Mouse (Mus musculus): Measurements from ENCODE around the gene Gpatch2l. TPM values are rescaled to one million over a fixed set of nuclear protein-coding genes. Genes with fewer than 3 reads are reported as not detected.

Gene Gpatch2l
- polyA plus RNA-seq, 1 experiment from 2014 or later: 16.8 TPM

- Histone ChIP-seq H3K4me3 (ENCODE audit: low read length) (peak overlapping the region; percentile 42), H3K9me3 (ENCODE audit: control insufficient read depth, low read length) (no peaks in the 10 kb centered on the region), H3K9ac (ENCODE audit: low read length) (peak overlapping the region; percentile 48; the same call in 1 of the 2 replicates), H3K36me3 (ENCODE audit: control insufficient read depth, insufficient read depth, low read length) (no peaks in the 10 kb centered on the region), H3K4me1 (replicated peaks; ENCODE audit: control insufficient read depth, insufficient read depth, low read length) (0 out of 2 replicates have a peak, but pooled peaks cover 4% of the 10 kb centered on the region), H3K27ac (ENCODE audit: low read length) (no peak overlapping the region), H3K4me2 (ENCODE audit: low read depth, low read length) (peak overlapping the region; percentile 55), H3K27me3 (ENCODE audit: control insufficient read depth, insufficient read depth, low read depth, low read length) (no peaks in the 10 kb centered on the region)
- peak; percentile 43; the same call in 1 of the 2 replicates for ATAC-seq (ENCODE audit: low read depth)
- 12% methylated on average over 15 of the region's 15 CpGs for WGBS
Measured at GRCm38 (mm10) chr12:86305635-86306243, 64.1 kb downstream of the Gpatch2l start.

DNA sequence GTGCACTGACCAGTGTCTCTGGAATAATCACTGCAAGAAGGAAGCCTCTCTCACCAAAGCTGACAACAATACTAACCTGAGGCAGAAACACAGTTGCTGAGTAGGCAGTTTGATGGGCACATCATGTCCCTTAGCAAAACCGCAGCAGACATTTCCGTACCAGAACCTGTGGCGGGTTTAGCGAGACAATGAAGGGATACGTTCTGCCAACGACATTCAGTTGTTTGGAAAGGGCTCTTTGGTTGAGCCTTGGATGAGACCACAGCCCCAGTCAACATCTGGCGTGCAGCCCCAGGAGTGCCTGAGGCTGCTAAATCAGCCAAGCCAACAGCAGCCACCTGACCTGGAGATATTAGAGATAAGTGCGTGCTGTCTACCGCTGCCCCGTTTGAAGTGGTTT is 67.8 kb downstream of the Gpatch2l start:
- Histone ChIP-seq H3K36me3 (ENCODE audit: control insufficient read depth, insufficient read depth, low read length) (no peaks in the 10 kb centered on the region), H3K4me3 (ENCODE audit: low read length) (no peak overlapping the region), H3K27ac (ENCODE audit: low read length) (no peak overlapping the region), H3K4me1 (replicated peaks; ENCODE audit: control insufficient read depth, insufficient read depth, low read length) (0 out of 2 replicates have a peak, but pooled peaks cover 4% of the 10 kb centered on the region), H3K9ac (ENCODE audit: low read length) (no peak overlapping the region), H3K4me2 (ENCODE audit: low read depth, low read length) (no peak overlapping the region), H3K27me3 (ENCODE audit: control insufficient read depth, insufficient read depth, low read depth, low read length) (no peaks in the 10 kb centered on the region), H3K9me3 (ENCODE audit: control insufficient read depth, low read length) (no peaks in the 10 kb centered on the region)
- no peak for ATAC-seq (ENCODE audit: low read depth)
- 46% methylated on average over 10 of the region's 10 CpGs for WGBS

DNA sequence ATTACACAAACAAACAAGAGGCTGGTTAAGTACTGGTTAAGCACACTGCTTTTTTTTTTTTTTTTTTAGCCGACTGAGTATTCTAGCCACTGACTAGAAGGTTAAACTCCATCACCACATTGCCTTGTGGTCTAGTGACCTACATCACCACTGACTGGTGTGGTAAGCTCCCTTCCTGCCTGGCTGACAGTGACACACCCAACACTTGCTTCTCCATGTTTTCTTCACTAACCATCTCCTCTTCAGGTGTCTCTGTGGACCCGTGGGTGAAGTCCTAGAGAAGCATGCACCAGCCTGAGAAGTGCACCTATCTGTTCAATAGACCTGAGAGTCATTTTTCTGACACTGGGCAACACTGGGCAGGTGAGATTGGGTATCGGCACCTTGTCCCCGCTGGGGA is 68.2 kb downstream of the Gpatch2l start:
- 65% methylated on average over 4 of the region's 4 CpGs for WGBS
- no peak overlapping the region for H3K27ac ChIP-seq (ENCODE audit: low read length)
- no peaks in the 10 kb centered on the region for H3K36me3 ChIP-seq (ENCODE audit: control insufficient read depth, insufficient read depth, low read length)
- no peaks in the 10 kb centered on the region for H3K9me3 ChIP-seq (ENCODE audit: control insufficient read depth, low read length)
- no peak overlapping the region for H3K9ac ChIP-seq (ENCODE audit: low read length)
- H3K4me3 ChIP-seq (ENCODE audit: low read length): no peak overlapping the region
- H3K4me1 ChIP-seq (replicated peaks; ENCODE audit: control insufficient read depth, insufficient read depth, low read length): 0 out of 2 replicates have a peak, but pooled peaks cover 4% of the 10 kb centered on the region
- H3K4me2 ChIP-seq (ENCODE audit: low read depth, low read length): no peak overlapping the region
- no peak for ATAC-seq (ENCODE audit: low read depth)
- no peaks in the 10 kb centered on the region for H3K27me3 ChIP-seq (ENCODE audit: control insufficient read depth, insufficient read depth, low read depth, low read length)

- H3K27me3 ChIP-seq (ENCODE audit: control insufficient read depth, insufficient read depth, low read depth, low read length): no peaks in the 10 kb centered on the region; the same call in 1 of the 2 replicates
- WGBS: 6% methylated on average over 12 of the region's 12 CpGs
Measured at GRCm38 (mm10) chr12:86320629-86321028, 79.0 kb downstream of the Gpatch2l start.

DNA sequence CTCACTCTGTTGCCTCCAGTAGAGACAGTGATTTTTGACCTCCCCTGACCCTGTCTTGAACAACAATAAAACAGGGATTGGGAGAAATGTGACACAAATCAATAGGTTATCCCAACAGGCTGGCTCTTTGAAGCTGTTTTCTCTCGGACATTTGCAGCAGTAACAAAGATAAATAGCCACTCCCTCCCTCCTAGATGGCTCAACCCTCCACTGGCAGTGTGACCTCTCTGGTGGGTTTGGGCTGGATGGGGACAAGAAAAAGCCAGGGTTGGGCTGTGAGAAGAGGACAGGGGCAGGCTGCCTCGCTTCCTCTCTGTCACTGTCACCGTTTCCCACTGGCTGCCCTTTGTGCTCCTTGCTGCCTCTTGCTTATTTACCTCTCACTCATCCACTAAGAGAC is 82.6 kb downstream of the Gpatch2l start:
- H3K36me3 ChIP-seq (ENCODE audit: control insufficient read depth, insufficient read depth, low read length): no peaks in the 10 kb centered on the region
- no peak overlapping the region for H3K4me2 ChIP-seq (ENCODE audit: low read depth, low read length)
- WGBS: 13% methylated on average over 3 of the region's 3 CpGs
- H3K4me3 ChIP-seq (ENCODE audit: low read length): no peak overlapping the region
- no peaks in the 10 kb centered on the region for H3K4me1 ChIP-seq (replicated peaks; ENCODE audit: control insufficient read depth, insufficient read depth, low read length)
- no peak for ATAC-seq (ENCODE audit: low read depth)
- H3K27ac ChIP-seq (ENCODE audit: low read length): no peak overlapping the region
- no peak overlapping the region for H3K9ac ChIP-seq (ENCODE audit: low read length)
- no peaks in the 10 kb centered on the region for H3K27me3 ChIP-seq (ENCODE audit: control insufficient read depth, insufficient read depth, low read depth, low read length)
- H3K9me3 ChIP-seq (ENCODE audit: control insufficient read depth, low read length): no peaks in the 10 kb centered on the region

More at GRCm38 (mm10) chr12:86320629-86321028, 79.0 kb downstream of the Gpatch2l start:
- Histone ChIP-seq H3K4me2 (ENCODE audit: low read depth, low read length) (no peak overlapping the region), H3K36me3 (ENCODE audit: control insufficient read depth, insufficient read depth, low read length) (no peaks in the 10 kb centered on the region), H3K9ac (ENCODE audit: low read length) (no peak overlapping the region), H3K9me3 (ENCODE audit: control insufficient read depth, low read length) (no peaks in the 10 kb centered on the region), H3K4me1 (replicated peaks; ENCODE audit: control insufficient read depth, insufficient read depth, low read length) (no peaks in the 10 kb centered on the region), H3K27ac (ENCODE audit: low read length) (no peak overlapping the region), H3K4me3 (ENCODE audit: low read length) (no peak overlapping the region)
- no peak for ATAC-seq (ENCODE audit: low read depth)

GRCm38 (mm10) chr12:86329813-86330212 is 88.2 kb downstream of the Gpatch2l start:
- Histone ChIP-seq H3K4me3 (ENCODE audit: low read length) (no peak overlapping the region), H3K4me2 (ENCODE audit: low read depth, low read length) (no peak overlapping the region), H3K27ac (ENCODE audit: low read length) (no peak overlapping the region), H3K4me1 (replicated peaks; ENCODE audit: control insufficient read depth, insufficient read depth, low read length) (no peaks in the 10 kb centered on the region), H3K27me3 (ENCODE audit: control insufficient read depth, insufficient read depth, low read depth, low read length) (no peaks in the 10 kb centered on the region), H3K9me3 (ENCODE audit: control insufficient read depth, low read length) (no peaks in the 10 kb centered on the region), H3K36me3 (ENCODE audit: control insufficient read depth, insufficient read depth, low read length) (no peaks in the 10 kb centered on the region), H3K9ac (ENCODE audit: low read length) (no peak overlapping the region)
- WGBS: 45% methylated on average over 4 of the region's 4 CpGs
- no peak for ATAC-seq (ENCODE audit: low read depth)

DNA sequence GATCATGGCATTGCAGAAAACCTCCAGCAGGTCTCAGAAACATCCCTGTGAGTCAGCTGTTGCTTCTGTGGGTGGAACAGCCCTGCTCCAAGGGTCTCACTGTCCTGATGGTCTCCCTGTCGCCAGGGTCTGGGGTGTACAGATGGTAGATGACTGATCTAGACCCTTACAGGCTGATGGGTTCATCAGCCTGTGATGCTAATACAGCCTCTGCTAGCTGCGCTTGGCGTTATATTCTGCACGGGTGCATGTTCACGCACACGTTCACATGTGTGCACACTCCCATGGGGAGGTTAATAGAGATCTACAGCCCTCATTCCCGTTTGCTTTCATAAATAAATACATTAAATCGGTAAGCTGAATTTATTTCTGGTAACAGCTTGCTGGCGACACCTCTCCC is 89.0 kb downstream of the Gpatch2l start:
- 85% methylated on average over 9 of the region's 9 CpGs for WGBS
- Histone ChIP-seq H3K9me3 (ENCODE audit: control insufficient read depth, low read length) (no peaks in the 10 kb centered on the region), H3K9ac (ENCODE audit: low read length) (no peak overlapping the region), H3K4me3 (ENCODE audit: low read length) (no peak overlapping the region), H3K36me3 (ENCODE audit: control insufficient read depth, insufficient read depth, low read length) (no peaks in the 10 kb centered on the region), H3K4me2 (ENCODE audit: low read depth, low read length) (no peak overlapping the region), H3K27ac (ENCODE audit: low read length) (no peak overlapping the region), H3K4me1 (replicated peaks; ENCODE audit: control insufficient read depth, insufficient read depth, low read length) (no peaks in the 10 kb centered on the region), H3K27me3 (ENCODE audit: control insufficient read depth, insufficient read depth, low read depth, low read length) (no peaks in the 10 kb centered on the region)
- no peak for ATAC-seq (ENCODE audit: low read depth)

DNA sequence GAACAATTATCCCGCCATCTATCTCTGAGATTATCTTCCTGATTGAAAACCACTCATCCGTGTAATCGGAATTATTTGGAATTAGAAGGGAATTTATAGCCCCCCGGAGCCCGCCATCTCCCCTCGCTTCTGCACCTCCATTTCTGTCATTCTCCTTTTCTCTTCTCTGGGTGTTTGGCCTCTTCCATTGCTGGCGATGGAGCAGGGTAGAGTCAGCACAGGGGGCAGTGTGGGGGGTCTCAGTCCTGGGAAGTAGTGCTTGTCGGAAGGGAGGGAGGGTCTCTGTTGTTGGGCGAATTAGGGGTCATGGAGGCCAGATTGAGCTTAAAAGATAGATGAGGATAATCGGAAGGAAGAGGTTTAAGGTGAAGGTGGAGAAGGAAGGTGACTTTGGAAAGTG is 89.6 kb downstream of the Gpatch2l start:
- H3K27ac ChIP-seq (ENCODE audit: low read length): no peak overlapping the region
- ATAC-seq (ENCODE audit: low read depth): no peak
- H3K4me2 ChIP-seq (ENCODE audit: low read depth, low read length): no peak overlapping the region
- H3K27me3 ChIP-seq (ENCODE audit: control insufficient read depth, insufficient read depth, low read depth, low read length): no peaks in the 10 kb centered on the region
- H3K9me3 ChIP-seq (ENCODE audit: control insufficient read depth, low read length): no peaks in the 10 kb centered on the region
- no peaks in the 10 kb centered on the region for H3K4me1 ChIP-seq (replicated peaks; ENCODE audit: control insufficient read depth, insufficient read depth, low read length)
- H3K4me3 ChIP-seq (ENCODE audit: low read length): no peak overlapping the region
- H3K9ac ChIP-seq (ENCODE audit: low read length): no peak overlapping the region
- H3K36me3 ChIP-seq (ENCODE audit: control insufficient read depth, insufficient read depth, low read length): no peaks in the 10 kb centered on the region
- WGBS: 76% methylated on average over 10 of the region's 10 CpGs

- H3K27me3 ChIP-seq (ENCODE audit: control insufficient read depth, insufficient read depth, low read depth, low read length): no peaks in the 10 kb centered on the region
- no peak overlapping the region for H3K4me2 ChIP-seq (ENCODE audit: low read depth, low read length)
- no peaks in the 10 kb centered on the region for H3K9me3 ChIP-seq (ENCODE audit: control insufficient read depth, low read length)
- 90% methylated on average over 3 of the region's 3 CpGs for WGBS
- no peak overlapping the region for H3K4me3 ChIP-seq (ENCODE audit: low read length)
- no peaks in the 10 kb centered on the region for H3K36me3 ChIP-seq (ENCODE audit: control insufficient read depth, insufficient read depth, low read length)
- H3K4me1 ChIP-seq (replicated peaks; ENCODE audit: control insufficient read depth, insufficient read depth, low read length): no peaks in the 10 kb centered on the region
- H3K9ac ChIP-seq (ENCODE audit: low read length): no peak overlapping the region
- ATAC-seq (ENCODE audit: low read depth): no peak
- no peak overlapping the region for H3K27ac ChIP-seq (ENCODE audit: low read length)
Measured at GRCm38 (mm10) chr12:86336209-86336608, 94.6 kb downstream of the Gpatch2l start.
